Mouse (Mus musculus): Measurements from ENCODE around the gene Fam120b.

- TF ChIP-seq POLR2A (IDR thresholded peaks at IDR 0.05; ENCODE audit: insufficient read depth, low read depth, low read length): no peak
- peak; percentile 96 for TF ChIP-seq CTCF (IDR thresholded peaks at IDR 0.05)
Measured at GRCm38 (mm10) chr17:15467669-15468068, 71.7 kb downstream of the Fam120b start.
